Mouse (Mus musculus) testis, adult 10 weeks (tissue): ENCODE results near the gene Fhl3. TPM values are rescaled to one million over a fixed set of nuclear protein-coding genes. Genes with fewer than 3 reads are reported as not detected.

ENCODE experiments used
- polyA plus RNA-seq: library from polyadenylated mRNA; stranded (reverse); fragments of 350-450 nt; fragmentation: Illumina TruSeq; extraction: RNeasy Lipid Tissue Mini Kit (QIAGEN cat#74804); gene quantifications from one replicate; pipeline ENCODE4 v1.2.3, GENCODE M21; 2014; ENCODE audit warnings: low read depth, low replicate concordance

Gene Fhl3
- polyA plus RNA-seq, result not detected

DNA sequence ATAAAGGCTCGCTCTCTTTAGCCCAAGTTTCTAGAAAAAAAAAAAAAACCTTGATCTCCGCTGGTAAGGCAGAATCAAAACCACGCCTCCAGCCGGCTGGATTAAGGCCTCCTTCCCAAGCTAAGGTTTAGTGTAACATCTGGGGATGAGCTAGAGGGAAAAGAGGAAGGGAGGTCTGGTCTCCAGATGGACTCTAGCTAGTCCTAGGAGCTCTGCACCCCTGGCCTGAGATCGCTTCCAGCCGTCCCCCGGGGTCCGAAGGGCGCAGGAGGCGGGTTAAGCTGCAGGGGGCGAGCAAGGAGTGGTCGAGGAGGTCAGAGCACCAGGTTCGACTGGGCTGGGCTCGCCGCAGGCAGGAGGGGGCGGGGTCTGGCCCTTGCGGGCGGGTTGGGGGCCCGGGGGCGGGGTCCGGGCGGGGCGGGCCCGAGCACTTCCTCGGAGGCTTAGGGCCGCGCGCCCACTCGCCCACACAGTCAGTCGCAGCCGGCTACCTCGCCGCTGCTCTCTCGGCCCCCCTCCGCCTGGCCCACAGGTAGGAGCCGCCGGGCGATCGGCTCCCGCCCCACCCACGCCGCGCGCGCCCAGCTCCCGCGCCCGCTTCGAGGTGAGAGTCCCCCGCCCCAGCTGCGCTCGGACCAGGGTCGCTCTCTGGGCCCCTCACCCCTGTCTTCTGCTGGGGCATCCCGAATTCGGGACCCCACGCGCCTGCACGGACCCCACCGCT, at the start of gene Fhl3:
Fhl3 (plus strand) TSS at position 454 of the 724 bp plus-strand sequence.

GRCm38 (mm10) chr4:124656518-124656853, 44.0 kb upstream of the Fhl3 start, which contains the start of gene Pou3f1:
Pou3f1 (plus strand) TSS chr4:124656807.

GRCm38 (mm10) chr4:124693135-124693894, 7.2 kb upstream of the Fhl3 start, which contains the start of gene Utp11:
Utp11 (minus strand) TSS chr4:124693600.

DNA sequence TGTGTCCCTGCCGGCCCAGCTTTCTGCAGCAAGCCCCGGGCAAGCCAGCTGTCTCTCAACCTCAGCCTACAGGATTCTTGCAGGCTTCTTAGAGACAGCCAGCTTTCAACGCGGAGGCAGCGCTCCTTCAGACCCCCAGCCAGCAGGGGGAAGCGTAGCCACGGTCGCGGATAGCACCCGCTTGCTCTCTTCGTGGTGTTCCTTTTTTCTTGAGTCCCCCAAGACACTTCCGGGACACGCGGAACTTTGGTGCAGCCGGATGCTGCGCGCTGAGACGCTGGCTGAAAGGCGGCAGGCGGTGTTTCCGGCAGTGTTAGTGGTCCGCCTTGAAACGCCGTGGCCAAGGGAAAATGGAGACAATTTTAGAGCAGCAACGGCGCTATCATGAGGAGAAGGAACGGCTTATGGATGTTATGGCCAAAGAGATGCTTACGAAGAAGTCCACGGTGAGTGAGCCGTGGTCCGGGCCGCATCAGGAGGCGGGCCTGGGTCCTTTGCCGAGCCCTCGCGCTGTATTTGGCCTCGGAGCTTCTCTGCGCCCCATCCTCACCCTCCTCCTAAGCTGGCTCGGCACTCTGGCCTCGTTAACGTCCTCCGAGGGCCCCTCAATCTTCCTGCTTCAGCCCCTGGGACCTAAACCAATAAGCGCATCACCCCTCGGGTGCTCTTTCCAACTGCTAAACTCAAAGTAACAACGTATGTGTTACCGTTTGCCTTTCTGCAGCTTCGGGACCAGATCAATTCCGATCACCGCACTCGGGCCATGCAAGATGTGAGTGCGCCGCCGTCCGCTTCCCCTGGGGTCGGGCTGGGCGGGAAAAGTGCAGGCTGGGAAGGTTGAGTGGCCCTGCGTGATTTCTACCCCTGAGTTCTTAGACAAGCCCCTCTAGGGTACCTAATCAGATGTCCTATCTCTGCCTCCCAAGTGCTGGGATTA, 14.3 kb downstream of the Fhl3 start, which contains the start of gene Sf3a3:
Sf3a3 (plus strand) TSS at position 232 of the 937 bp plus-strand sequence.

DNA sequence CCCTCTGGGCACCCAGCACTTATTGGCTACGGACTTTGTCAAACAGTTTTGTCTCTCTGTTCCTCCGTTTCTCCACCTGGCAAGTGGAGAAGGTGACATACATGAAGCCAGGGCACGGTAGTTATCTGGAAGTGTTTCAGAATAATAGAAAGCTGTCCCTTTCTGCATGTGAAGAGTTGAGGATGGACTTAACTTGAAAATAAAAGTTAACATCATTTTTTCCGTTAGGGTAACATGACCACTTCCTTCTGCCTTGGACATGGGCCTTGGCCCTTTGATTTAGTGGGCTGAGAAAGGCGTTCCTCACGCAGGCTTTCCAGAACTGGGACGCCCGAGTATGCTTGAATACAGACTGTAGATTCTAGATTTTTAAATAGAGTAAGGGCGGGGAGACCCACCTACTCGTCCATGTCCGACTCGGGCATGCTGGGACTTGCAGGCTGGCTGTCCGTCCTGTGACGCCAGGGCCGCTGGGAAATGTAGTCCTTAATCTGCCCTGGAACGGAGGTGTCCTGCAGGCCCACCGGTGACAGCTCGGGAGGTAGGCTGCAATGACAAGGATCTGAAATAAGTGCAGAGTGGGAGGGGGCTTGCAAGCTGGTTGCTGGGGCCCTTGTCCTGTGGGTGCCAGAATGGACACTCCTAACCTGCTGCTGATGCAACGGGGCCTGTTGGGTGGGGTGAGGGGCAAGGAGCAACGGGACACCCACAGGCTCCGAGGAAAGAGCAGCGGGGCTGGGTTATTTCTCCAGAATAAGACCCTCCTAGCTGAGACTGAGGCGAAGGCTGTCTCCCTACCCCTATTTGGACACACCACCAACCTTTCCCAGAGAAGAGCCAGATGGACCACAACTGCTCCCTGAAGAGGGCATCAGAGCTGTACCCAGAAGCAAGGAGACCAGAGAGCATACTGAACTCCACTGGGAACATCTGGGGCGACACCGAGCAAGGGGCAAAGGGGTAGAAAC, 41.2 kb downstream of the Fhl3 start, which contains the start of gene Inpp5b:
Inpp5b (plus strand) TSS at position 475 of the 968 bp plus-strand sequence.

Other genes starting within 250 kb of the Fhl3 start
- gene 3100002H09Rik, start 89.9 kb upstream of the Fhl3 start, polyA plus RNA-seq, result not detected
- 0.13 TPM for gene Pou3f1, start 43.9 kb upstream of the Fhl3 start, polyA plus RNA-seq
- 27.2 TPM for gene Utp11, start 7.1 kb upstream of the Fhl3 start, polyA plus RNA-seq
- 57.9 TPM for gene Sf3a3, start 14.1 kb downstream of the Fhl3 start, polyA plus RNA-seq
- 16.8 TPM for gene Inpp5b, start 41.1 kb downstream of the Fhl3 start, polyA plus RNA-seq
- gene Mtf1, start 101.4 kb downstream of the Fhl3 start, polyA plus RNA-seq, result 102 TPM
- 31.1 TPM for gene Yrdc, start 150.0 kb downstream of the Fhl3 start, polyA plus RNA-seq
- gene 1110065P20Rik, start 150.5 kb downstream of the Fhl3 start, polyA plus RNA-seq, result 4.7 TPM
- gene Maneal, start 161.5 kb downstream of the Fhl3 start, polyA plus RNA-seq, result 0.07 TPM
- gene Epha10, start 180.2 kb downstream of the Fhl3 start, polyA plus RNA-seq, result 0.90 TPM
- gene 9930104L06Rik, start 236.3 kb downstream of the Fhl3 start, polyA plus RNA-seq, result 6.5 TPM
- 97.7 TPM for gene Cdca8, start 238.6 kb downstream of the Fhl3 start, polyA plus RNA-seq